Mouse (Mus musculus): ENCODE measurements around the gene Col1a2.
A peak's percentile ranks its signal among the peaks of the same experiment; 100 is the strongest.

- TF ChIP-seq MYOD1 (IDR thresholded peaks at IDR 0.05; ENCODE audit: control insufficient read depth, insufficient read length, low read depth), result peak; percentile 25
- no peak for TF ChIP-seq CTCF (IDR thresholded peaks at IDR 0.05; ENCODE audit: control insufficient read depth, insufficient read depth, insufficient read length)
- no peak for TF ChIP-seq MAX (IDR thresholded peaks at IDR 0.05)
- TF ChIP-seq CEBPB (IDR thresholded peaks at IDR 0.05; ENCODE audit: low read depth), result no peak
- TF ChIP-seq USF1 (IDR thresholded peaks at IDR 0.05; ENCODE audit: low read depth), result no peak
- TF ChIP-seq MYOG (IDR thresholded peaks at IDR 0.05; ENCODE audit: control insufficient read depth, extremely low read depth, insufficient read length), result no peak
- peak; percentile 32 for TF ChIP-seq FOSL1 (IDR thresholded peaks at IDR 0.05; ENCODE audit: insufficient read depth, low read length, poor library complexity, severe bottlenecking)
Observed at GRCm38 (mm10) chr6:4530986-4531385, 26.4 kb downstream of the Col1a2 start.

Measured in C2C12 (cell line).